Mouse (Mus musculus): ENCODE measurements around the gene Slc8b1. TPM values are rescaled to one million over a fixed set of nuclear protein-coding genes. Genes with fewer than 3 reads are reported as not detected.

Slc8b1 gene
- polyA plus RNA-seq, 1 experiment from 2014 or later, result 3.5 TPM

DNA sequence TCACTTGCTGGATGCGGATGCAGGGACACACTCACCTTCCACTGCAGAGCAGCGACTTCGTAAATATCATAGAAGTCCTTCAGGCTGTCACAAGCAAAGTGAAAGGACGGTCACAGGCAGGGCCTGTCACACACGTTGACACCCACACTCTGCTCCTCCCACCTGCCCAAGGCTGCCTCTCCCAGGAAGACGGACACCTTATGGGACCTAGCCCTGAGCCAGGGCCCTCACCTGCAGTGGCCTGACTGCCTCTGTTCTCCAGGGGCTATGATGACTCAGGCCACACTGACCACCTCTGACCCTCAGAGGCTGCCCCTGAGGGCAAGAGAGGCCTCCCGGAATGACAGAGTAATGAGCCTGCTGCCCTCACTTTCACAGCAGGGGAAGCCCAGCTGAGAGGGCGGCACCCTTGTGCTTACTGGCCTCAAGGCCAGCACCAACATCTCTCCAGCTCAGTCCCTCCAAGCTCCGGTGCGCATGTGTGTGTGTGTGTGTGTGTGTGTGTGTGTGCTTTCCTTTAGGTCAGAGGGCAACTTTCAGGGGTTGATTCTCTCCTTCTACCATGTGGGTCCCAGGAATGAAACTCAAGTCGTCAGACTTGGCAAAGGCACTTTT, 37.4 kb downstream of the Slc8b1 start:
- Histone ChIP-seq H3K27ac (replicated peaks; ENCODE audit: low read depth, low read length) (no peak overlapping the region), H3K4me1 (ENCODE audit: control insufficient read depth, insufficient read depth, low read length) (no peaks in the 10 kb centered on the region), H3K36me3 (ENCODE audit: control insufficient read depth, insufficient read depth, low read length) (peaks cover 56% of the 10 kb centered on the region), H3K4me3 (ENCODE audit: low read depth, low read length) (no peak overlapping the region), H3K9ac (ENCODE audit: low read depth, low read length) (no peak overlapping the region), H3K4me2 (ENCODE audit: low read depth, low read length) (no peak overlapping the region), H3K9me3 (ENCODE audit: control insufficient read depth, low read length) (no peaks in the 10 kb centered on the region), H3K27me3 (replicated peaks; ENCODE audit: control insufficient read depth, insufficient read depth, low read length) (no peaks in the 10 kb centered on the region)
- DNase-seq (ENCODE audit: low spot score) (no peak), ATAC-seq (ENCODE audit: low read depth) (no peak)
- 60% methylated on average over 11 of the region's 11 CpGs for WGBS

DNA sequence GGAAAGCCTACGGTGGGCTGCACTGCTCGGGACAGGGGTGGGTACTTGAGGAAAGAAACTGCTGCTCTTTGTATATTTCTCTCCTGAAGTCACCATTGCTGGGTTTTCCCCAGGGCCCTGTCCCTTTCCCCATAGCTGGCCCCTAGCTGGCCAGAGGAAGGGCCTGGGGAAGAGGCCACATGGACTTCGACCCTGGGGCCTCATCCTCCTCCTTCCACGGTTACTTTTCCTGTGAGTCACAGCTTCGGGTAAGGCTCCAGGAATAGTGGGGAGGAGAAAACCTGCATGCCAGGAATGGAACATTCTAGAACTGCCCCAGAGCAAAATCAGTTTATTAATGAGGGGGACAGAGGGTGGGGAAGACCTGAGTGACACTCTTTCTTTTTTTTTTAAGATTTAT, 39.2 kb downstream of the Slc8b1 start:
- no peaks in the 10 kb centered on the region for H3K4me1 ChIP-seq (ENCODE audit: control insufficient read depth, insufficient read depth, low read length)
- 71% methylated on average over 5 of the region's 5 CpGs for WGBS
- ATAC-seq (ENCODE audit: low read depth) (no peak), DNase-seq (ENCODE audit: low spot score) (no peak)
- H3K4me3 ChIP-seq (ENCODE audit: low read depth, low read length), result no peak overlapping the region
- H3K9me3 ChIP-seq (ENCODE audit: control insufficient read depth, low read length), result no peaks in the 10 kb centered on the region
- H3K27ac ChIP-seq (replicated peaks; ENCODE audit: low read depth, low read length), result no peak overlapping the region
- peaks cover 55% of the 10 kb centered on the region for H3K36me3 ChIP-seq (ENCODE audit: control insufficient read depth, insufficient read depth, low read length)
- H3K4me2 ChIP-seq (ENCODE audit: low read depth, low read length), result no peak overlapping the region
- H3K9ac ChIP-seq (ENCODE audit: low read depth, low read length), result no peak overlapping the region
- no peaks in the 10 kb centered on the region for H3K27me3 ChIP-seq (replicated peaks; ENCODE audit: control insufficient read depth, insufficient read depth, low read length)

DNA sequence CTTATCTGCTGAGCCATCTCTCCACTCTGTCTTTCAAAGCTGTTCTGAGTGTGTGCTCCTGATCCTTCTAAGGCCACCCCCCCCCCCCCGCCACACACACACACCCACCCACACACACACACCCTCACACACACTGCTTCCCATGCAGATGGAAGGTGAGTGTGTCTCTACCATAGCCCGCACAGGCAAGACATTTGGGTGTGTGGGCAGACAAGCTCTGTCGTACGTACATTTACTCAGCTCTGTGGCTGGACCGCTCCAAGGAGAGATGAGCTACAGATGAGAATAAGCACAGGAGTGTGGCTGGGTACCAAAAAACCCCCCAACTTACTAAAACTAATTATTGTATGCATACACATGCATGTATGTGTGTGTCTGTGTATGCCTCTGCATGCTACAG, 39.7 kb downstream of the Slc8b1 start:
- Histone ChIP-seq H3K27me3 (replicated peaks; ENCODE audit: control insufficient read depth, insufficient read depth, low read length) (no peaks in the 10 kb centered on the region), H3K4me3 (ENCODE audit: low read depth, low read length) (no peak overlapping the region), H3K27ac (replicated peaks; ENCODE audit: low read depth, low read length) (no peak overlapping the region), H3K9me3 (ENCODE audit: control insufficient read depth, low read length) (no peaks in the 10 kb centered on the region), H3K36me3 (ENCODE audit: control insufficient read depth, insufficient read depth, low read length) (peaks cover 60% of the 10 kb centered on the region), H3K9ac (ENCODE audit: low read depth, low read length) (no peak overlapping the region), H3K4me2 (ENCODE audit: low read depth, low read length) (no peak overlapping the region), H3K4me1 (ENCODE audit: control insufficient read depth, insufficient read depth, low read length) (no peaks in the 10 kb centered on the region)
- DNase-seq (ENCODE audit: low spot score) (no peak), ATAC-seq (ENCODE audit: low read depth) (no peak)
- WGBS, result 100% methylated on average over 5 of the region's 5 CpGs

DNA sequence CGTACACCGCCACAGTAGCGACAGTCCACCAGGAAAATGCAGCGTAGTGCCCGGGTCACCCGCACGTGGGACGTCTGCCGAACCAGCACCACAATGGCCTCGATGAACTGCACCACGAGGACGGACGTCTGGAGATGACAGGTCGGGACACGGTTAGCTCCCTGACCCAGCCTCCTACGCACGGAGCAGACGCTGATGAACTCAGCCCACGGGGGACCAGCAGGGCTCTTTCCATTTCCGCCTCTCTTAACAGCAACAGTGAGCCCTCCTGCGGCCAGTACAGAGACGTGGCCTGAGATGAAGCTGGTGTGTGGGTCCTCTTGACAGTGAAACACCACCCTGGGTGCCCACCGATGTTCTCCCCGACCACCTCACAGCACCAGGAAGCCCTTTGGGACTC, 44.9 kb downstream of the Slc8b1 start:
- 86% methylated on average over 24 of the region's 24 CpGs for WGBS
- peaks cover 54% of the 10 kb centered on the region for H3K36me3 ChIP-seq (ENCODE audit: control insufficient read depth, insufficient read depth, low read length)

DNA sequence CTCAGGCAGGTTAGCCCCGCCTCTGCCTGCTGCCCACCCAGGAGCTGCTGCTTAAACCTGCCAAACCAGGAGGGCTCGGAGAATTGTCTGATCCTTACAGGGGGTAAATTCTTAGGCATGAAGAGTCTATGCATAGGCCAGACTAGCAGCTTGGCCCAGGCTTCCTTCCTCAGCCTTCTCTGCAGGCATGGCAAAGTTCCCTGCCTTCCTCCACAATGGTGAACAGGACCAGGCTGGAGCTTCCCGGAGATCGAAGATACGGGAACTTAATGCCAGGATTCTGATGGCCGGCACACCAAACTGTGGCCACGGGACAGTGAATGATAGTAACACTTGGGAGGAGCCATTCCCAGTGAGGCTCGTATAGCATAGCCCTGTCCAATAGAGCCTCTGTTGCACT, 47.1 kb downstream of the Slc8b1 start:
- H3K4me2 ChIP-seq (ENCODE audit: low read depth, low read length), result peak overlapping the region; percentile 38; the same call in 1 of the 2 replicates
- 79% methylated on average over 8 of the region's 8 CpGs for WGBS
- no peaks in the 10 kb centered on the region for H3K9me3 ChIP-seq (ENCODE audit: control insufficient read depth, low read length)
- no peak for DNase-seq (ENCODE audit: low spot score)
- peaks cover 40% of the 10 kb centered on the region for H3K36me3 ChIP-seq (ENCODE audit: control insufficient read depth, insufficient read depth, low read length)
- H3K27me3 ChIP-seq (replicated peaks; ENCODE audit: control insufficient read depth, insufficient read depth, low read length), result no peaks in the 10 kb centered on the region
- peaks cover 39% of the 10 kb centered on the region for H3K4me1 ChIP-seq (ENCODE audit: control insufficient read depth, insufficient read depth, low read length)
- H3K4me3 ChIP-seq (ENCODE audit: low read depth, low read length), result no peak overlapping the region
- ATAC-seq (ENCODE audit: low read depth), result no peak
- H3K27ac ChIP-seq (replicated peaks; ENCODE audit: low read depth, low read length), result 0 out of 2 replicates have a peak overlapping the region, but pooled peaks have one; percentile 2
- no peak overlapping the region for H3K9ac ChIP-seq (ENCODE audit: low read depth, low read length)

More for the DNA sequence above, 44.9 kb downstream of the Slc8b1 start:
- H3K27ac ChIP-seq (replicated peaks; ENCODE audit: low read depth, low read length), result no peak overlapping the region
- no peak overlapping the region for H3K9ac ChIP-seq (ENCODE audit: low read depth, low read length)
- ATAC-seq (ENCODE audit: low read depth) (no peak), DNase-seq (ENCODE audit: low spot score) (no peak)
- H3K4me3 ChIP-seq (ENCODE audit: low read depth, low read length), result no peak overlapping the region
- peaks cover 31% of the 10 kb centered on the region for H3K4me1 ChIP-seq (ENCODE audit: control insufficient read depth, insufficient read depth, low read length)
- H3K27me3 ChIP-seq (replicated peaks; ENCODE audit: control insufficient read depth, insufficient read depth, low read length), result no peaks in the 10 kb centered on the region
- H3K9me3 ChIP-seq (ENCODE audit: control insufficient read depth, low read length), result no peaks in the 10 kb centered on the region
- H3K4me2 ChIP-seq (ENCODE audit: low read depth, low read length), result no peak overlapping the region

DNA sequence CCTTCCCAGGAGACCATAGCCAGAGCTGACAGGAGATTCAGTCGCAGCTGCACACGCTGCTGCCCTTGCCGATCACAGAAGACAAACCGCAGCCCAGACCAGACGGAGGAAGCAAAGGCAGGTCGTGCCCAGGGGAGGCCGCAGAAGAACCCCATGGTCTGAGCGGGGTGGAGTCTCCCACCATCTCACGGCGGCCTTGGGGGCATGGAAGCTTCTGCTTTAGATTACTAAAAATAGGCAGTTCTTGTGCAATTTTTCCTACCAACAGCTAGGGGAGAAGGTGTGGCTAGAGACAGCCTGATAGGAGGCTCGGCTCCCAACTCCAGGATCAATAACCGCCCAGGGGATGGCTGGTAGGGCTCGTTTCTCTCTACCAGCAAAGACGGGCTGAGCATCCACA, 47.8 kb downstream of the Slc8b1 start:
- no peak for DNase-seq (ENCODE audit: low spot score)
- ATAC-seq (ENCODE audit: low read depth), result no peak
- no peaks in the 10 kb centered on the region for H3K27me3 ChIP-seq (replicated peaks; ENCODE audit: control insufficient read depth, insufficient read depth, low read length)
- H3K9me3 ChIP-seq (ENCODE audit: control insufficient read depth, low read length), result no peaks in the 10 kb centered on the region
- peaks cover 46% of the 10 kb centered on the region for H3K4me1 ChIP-seq (ENCODE audit: control insufficient read depth, insufficient read depth, low read length)
- peak overlapping the region; percentile 15; the same call in 1 of the 2 replicates for H3K27ac ChIP-seq (replicated peaks; ENCODE audit: low read depth, low read length)
- no peak overlapping the region for H3K4me3 ChIP-seq (ENCODE audit: low read depth, low read length)
- peaks cover 33% of the 10 kb centered on the region for H3K36me3 ChIP-seq (ENCODE audit: control insufficient read depth, insufficient read depth, low read length)
- WGBS, result 44% methylated on average over 14 of the region's 14 CpGs
- 0 out of 2 replicates have a peak overlapping the region, but pooled peaks have one; percentile 37 for H3K9ac ChIP-seq (ENCODE audit: low read depth, low read length)
- peak overlapping the region; percentile 38; the same call in 1 of the 2 replicates for H3K4me2 ChIP-seq (ENCODE audit: low read depth, low read length)

DNA sequence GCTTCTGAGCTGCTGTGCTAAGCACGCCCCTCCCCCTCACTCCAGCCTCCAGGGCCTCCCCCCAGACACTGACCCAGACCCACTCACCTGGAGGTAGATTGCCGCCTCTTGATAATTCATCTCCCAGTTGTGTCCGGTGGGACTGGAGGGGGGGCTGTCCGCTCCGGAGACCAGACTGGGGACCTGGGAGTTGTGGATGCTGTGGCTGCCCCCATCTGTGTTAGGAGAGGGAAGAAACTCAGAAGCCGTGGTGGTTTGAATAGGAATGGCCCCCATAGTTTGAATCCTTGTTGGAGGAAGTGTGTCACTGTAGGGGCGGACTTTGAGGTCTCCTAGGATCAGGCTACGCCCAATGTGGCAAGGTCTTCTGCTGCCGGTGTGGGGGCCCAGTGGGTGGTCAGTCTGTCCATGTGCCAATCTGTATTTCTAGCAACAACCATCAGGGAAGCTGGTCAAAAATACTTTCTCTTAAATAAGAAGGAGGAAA, 49.2 kb downstream of the Slc8b1 start:
- Histone ChIP-seq H3K4me2 (ENCODE audit: low read depth, low read length) (peak overlapping the region; percentile 38), H3K27ac (replicated peaks; ENCODE audit: low read depth, low read length) (peak overlapping the region; percentile 76), H3K36me3 (ENCODE audit: control insufficient read depth, insufficient read depth, low read length) (peaks cover 26% of the 10 kb centered on the region), H3K4me3 (ENCODE audit: low read depth, low read length) (no peak overlapping the region; the same call in 1 of the 2 replicates), H3K4me1 (ENCODE audit: control insufficient read depth, insufficient read depth, low read length) (peaks cover 59% of the 10 kb centered on the region), H3K9ac (ENCODE audit: low read depth, low read length) (no peak overlapping the region), H3K9me3 (ENCODE audit: control insufficient read depth, low read length) (no peaks in the 10 kb centered on the region), H3K27me3 (replicated peaks; ENCODE audit: control insufficient read depth, insufficient read depth, low read length) (no peaks in the 10 kb centered on the region)
- DNase-seq (ENCODE audit: low spot score) (no peak), ATAC-seq (ENCODE audit: low read depth) (no peak)
- WGBS, result 52% methylated on average over 9 of the region's 9 CpGs

DNA sequence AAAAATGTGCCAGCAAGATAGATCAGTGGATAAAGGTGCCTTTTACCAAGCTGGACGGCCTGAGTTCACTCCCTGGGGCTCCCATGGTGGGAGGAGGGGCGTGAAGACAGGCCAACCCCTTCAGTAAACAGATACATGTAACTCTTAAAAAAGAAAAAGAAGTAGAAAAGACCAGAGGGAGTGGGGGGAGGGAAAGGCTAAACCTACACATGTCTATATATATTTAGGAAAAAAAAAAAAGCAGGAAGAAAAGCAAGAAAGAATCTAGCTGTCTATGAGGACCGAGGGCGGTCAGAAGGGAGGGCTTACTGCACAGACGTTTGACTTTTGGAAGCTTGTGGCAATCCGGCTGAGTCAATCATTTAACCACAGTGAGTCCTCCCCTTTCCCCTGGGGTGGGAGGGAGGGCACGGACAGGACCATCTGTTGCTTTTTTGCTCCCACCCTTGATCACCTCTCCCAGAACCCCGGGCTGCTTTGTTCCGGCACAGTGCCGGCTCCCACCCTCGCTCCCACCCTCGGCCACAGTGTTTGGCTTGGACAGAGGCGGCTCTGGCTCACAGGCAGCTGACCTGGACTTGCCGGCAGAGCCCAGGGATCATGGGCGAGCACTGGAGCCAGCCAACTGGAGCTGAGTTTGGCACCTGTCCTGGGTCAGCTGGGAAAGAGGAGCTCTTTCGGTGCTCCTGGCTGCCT, 49.8 kb downstream of the Slc8b1 start:
- DNase-seq (ENCODE audit: low spot score) (peak; percentile 87), ATAC-seq (ENCODE audit: low read depth) (peak; percentile 48)
- peak overlapping the region; percentile 76 for H3K27ac ChIP-seq (replicated peaks; ENCODE audit: low read depth, low read length)
- 0 out of 2 replicates have a peak overlapping the region, but pooled peaks have one; percentile 30 for H3K9ac ChIP-seq (ENCODE audit: low read depth, low read length)
- no peaks in the 10 kb centered on the region for H3K27me3 ChIP-seq (replicated peaks; ENCODE audit: control insufficient read depth, insufficient read depth, low read length)
- peaks cover 65% of the 10 kb centered on the region for H3K4me1 ChIP-seq (ENCODE audit: control insufficient read depth, insufficient read depth, low read length)
- H3K36me3 ChIP-seq (ENCODE audit: control insufficient read depth, insufficient read depth, low read length), result peaks cover 20% of the 10 kb centered on the region
- H3K4me2 ChIP-seq (ENCODE audit: low read depth, low read length), result peak overlapping the region; percentile 38
- H3K9me3 ChIP-seq (ENCODE audit: control insufficient read depth, low read length), result no peaks in the 10 kb centered on the region
- 12% methylated on average over 16 of the region's 16 CpGs for WGBS
- peak overlapping the region; percentile 10; the same call in 1 of the 2 replicates for H3K4me3 ChIP-seq (ENCODE audit: low read depth, low read length)
